Mouse (Mus musculus) small intestine, adult 2 months (tissue): ENCODE results near the gene Ncbp2.

ENCODE experiments used
- CTCF ChIP-seq: fragments of 200-500 bp; IDR thresholded peaks from 2 replicates; pipeline ENCODE4 v1.5.1; 2012; ENCODE audit warnings: low read depth, mild to moderate bottlenecking, control low read depth, inconsistent platforms, low read length, moderate library complexity, mixed read lengths; ENCODE audit not compliant: insufficient replicate concordance, insufficient read length; ENCODE audit errors: extremely low read depth
- POLR2A ChIP-seq: fragments of 200-500 bp; IDR thresholded peaks from 2 replicates; pipeline ENCODE4 v1.6.1; 2012; ENCODE audit warnings: low read depth, mild to moderate bottlenecking, control low read depth, inconsistent platforms, low read length, moderate library complexity

DNA sequence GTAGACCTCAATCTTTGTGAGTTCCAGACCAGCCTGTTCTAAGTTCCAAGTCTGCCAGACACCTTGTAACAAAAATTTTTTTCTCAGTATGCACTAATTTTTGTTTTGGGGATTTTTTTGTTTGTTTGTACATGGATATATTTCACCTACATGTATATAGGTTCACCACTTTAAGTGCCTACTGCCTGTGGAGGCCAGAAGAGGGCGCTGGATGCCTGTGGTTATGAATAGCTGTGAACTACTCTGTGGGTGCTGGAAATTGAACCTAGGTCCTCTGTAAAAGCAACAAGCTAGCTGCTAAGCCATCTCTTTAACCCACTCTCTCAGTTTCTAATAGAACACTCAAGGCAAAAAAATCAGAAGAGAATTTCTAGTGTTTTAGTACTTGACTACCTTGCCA, 43.7 kb downstream of the Ncbp2 start:
- peak; percentile 21; the same call in 1 of the 2 replicates for TF ChIP-seq CTCF
- TF ChIP-seq POLR2A: no peak
